8 mouse cellular contexts compared by ENCODE assay signal in genomic region chr9:48267028-48267441, GRCm38 (mm10).
DNase-seq lines count a peak whose midpoint lies in the region; ATAC-seq and TF ChIP-seq lines count a peak whose summit lies in the region.

No protein-coding gene starts in this region.

- peak overlapping the region; percentile 50 for H3K4me3 ChIP-seq in embryonic facial prominence, embryonic 15.5 days (replicated peaks)
- H3K4me3 ChIP-seq in heart, embryonic 11.5 days (ENCODE audit: low read depth, low read length) = peak overlapping the region; percentile 54
- H3K4me3 ChIP-seq in liver, postnatal 0 days (ENCODE audit: low read depth, low read length) = peak overlapping the region; percentile 36
- peak overlapping the region; percentile 45 for H3K4me3 ChIP-seq in neural tube, embryonic 13.5 days

- no peak for TF ChIP-seq CTCF in liver, postnatal 0 days (IDR thresholded peaks at IDR 0.05; ENCODE audit: low read depth)

- no peaks in the 10 kb centered on the region for H3K27me3 ChIP-seq in embryonic facial prominence, embryonic 15.5 days
- no peaks in the 10 kb centered on the region for H3K27me3 ChIP-seq in heart, embryonic 11.5 days (ENCODE audit: control insufficient read depth, insufficient read depth, low read length)
- 0 out of 2 replicates have a peak, but pooled peaks cover 4% of the 10 kb centered on the region for H3K27me3 ChIP-seq in liver, postnatal 0 days (ENCODE audit: insufficient read depth, low read length)
- H3K27me3 ChIP-seq in neural tube, embryonic 13.5 days = peaks cover 11% of the 10 kb centered on the region; the same call in 1 of the 2 replicates

- peak overlapping the region; percentile 92 for H3K4me2 ChIP-seq in embryonic facial prominence, embryonic 15.5 days (replicated peaks)
- peak overlapping the region; percentile 96 for H3K4me2 ChIP-seq in heart, embryonic 11.5 days
- H3K4me2 ChIP-seq in liver, postnatal 0 days (ENCODE audit: low read depth, low read length) = peak overlapping the region; percentile 77
- peak overlapping the region; percentile 83 for H3K4me2 ChIP-seq in neural tube, embryonic 13.5 days

- peaks cover 12% of the 10 kb centered on the region; the same call in 1 of the 2 replicates for H3K4me1 ChIP-seq in embryonic facial prominence, embryonic 15.5 days
- H3K4me1 ChIP-seq in heart, embryonic 11.5 days (ENCODE audit: control insufficient read depth, insufficient read depth, low read length) = no peaks in the 10 kb centered on the region
- peaks cover 3% of the 10 kb centered on the region; the same call in 1 of the 2 replicates for H3K4me1 ChIP-seq in liver, postnatal 0 days (ENCODE audit: insufficient read depth)
- H3K4me1 ChIP-seq in neural tube, embryonic 13.5 days (replicated peaks) = peaks cover 15% of the 10 kb centered on the region

- WGBS in embryonic facial prominence, embryonic 15.5 days = under 1% methylated on average over 16 of the region's 16 CpGs
- 1% methylated on average over 16 of the region's 16 CpGs for WGBS in heart, embryonic 11.5 days (ENCODE audit: insufficient replicate concordance)
- WGBS in liver, postnatal 0 days (ENCODE audit: insufficient replicate concordance) = under 1% methylated on average over 16 of the region's 16 CpGs
- WGBS in neural tube, embryonic 13.5 days = under 1% methylated on average over 16 of the region's 16 CpGs

- no peaks in the 10 kb centered on the region for H3K9me3 ChIP-seq in embryonic facial prominence, embryonic 15.5 days (replicated peaks)
- no peaks in the 10 kb centered on the region for H3K9me3 ChIP-seq in heart, embryonic 11.5 days (replicated peaks; ENCODE audit: control insufficient read depth, low read length)
- H3K9me3 ChIP-seq in liver, postnatal 0 days (ENCODE audit: low read length) = no peaks in the 10 kb centered on the region
- H3K9me3 ChIP-seq in neural tube, embryonic 13.5 days = no peaks in the 10 kb centered on the region

- TF ChIP-seq EP300 in liver, postnatal 0 days (IDR thresholded peaks at IDR 0.05; ENCODE audit: low read depth) = no peak

- no peaks in the 10 kb centered on the region for H3K36me3 ChIP-seq in embryonic facial prominence, embryonic 15.5 days
- H3K36me3 ChIP-seq in heart, embryonic 11.5 days (ENCODE audit: control insufficient read depth, insufficient read depth, low read length) = no peaks in the 10 kb centered on the region
- no peaks in the 10 kb centered on the region for H3K36me3 ChIP-seq in liver, postnatal 0 days (replicated peaks; ENCODE audit: insufficient read depth, low read length)
- no peaks in the 10 kb centered on the region for H3K36me3 ChIP-seq in neural tube, embryonic 13.5 days

- H3K27ac ChIP-seq in embryonic facial prominence, embryonic 15.5 days (replicated peaks) = peak overlapping the region; percentile 55; the same call in 1 of the 2 replicates
- no peak overlapping the region for H3K27ac ChIP-seq in heart, embryonic 11.5 days (ENCODE audit: low read depth, low read length)
- no peak overlapping the region for H3K27ac ChIP-seq in liver, postnatal 0 days (ENCODE audit: low read depth)
- no peak overlapping the region; the same call in 1 of the 2 replicates for H3K27ac ChIP-seq in neural tube, embryonic 13.5 days (replicated peaks)

- peak; percentile 65 for DNase-seq in ES-CJ7 (ENCODE audit: low read depth, low spot score)
- DNase-seq in brain, adult 2 months (ENCODE audit: low read depth, low spot score) = peak; percentile 73
- DNase-seq in kidney, adult 9 months = peak; percentile 35
- DNase-seq in liver, postnatal 0 days = peak; percentile 53
- peak; percentile 28 for DNase-seq in thymus, postnatal 14 days

- peak overlapping the region; percentile 28; the same call in 1 of the 2 replicates for H3K9ac ChIP-seq in embryonic facial prominence, embryonic 15.5 days
- H3K9ac ChIP-seq in heart, embryonic 11.5 days (ENCODE audit: low read depth, low read length) = peak overlapping the region; percentile 64
- H3K9ac ChIP-seq in liver, postnatal 0 days (replicated peaks) = 0 out of 2 replicates have a peak overlapping the region, but pooled peaks have one; percentile 3
- peak overlapping the region; percentile 65 for H3K9ac ChIP-seq in neural tube, embryonic 13.5 days

- ATAC-seq in embryonic facial prominence, embryonic 15.5 days (ENCODE audit: insufficient number of reproducible peaks, low FRiP score, low TSS enrichment, low read depth) = peak; percentile 81
- peak; percentile 76 for ATAC-seq in heart, embryonic 11.5 days (replicated peaks; ENCODE audit: insufficient number of reproducible peaks, low FRiP score, low TSS enrichment)
- peak; percentile 99 for ATAC-seq in liver, postnatal 0 days
- ATAC-seq in neural tube, embryonic 13.5 days (ENCODE audit: low read depth) = peak; percentile 90

Comparison
In these comparisons a context has a peak if more than half of its experiments do, and no peak if none do; other contexts are left out.
1. H3K9ac ChIP-seq: peak in every context shown above with its lines; median percentile 65 in neural tube, embryonic 13.5 days; 64 in heart, embryonic 11.5 days; 28 in embryonic facial prominence, embryonic 15.5 days; 3 in liver, postnatal 0 days.